Mouse (Mus musculus) layer of hippocampus, adult 8-10 months (tissue): Measurements from ENCODE around the gene Timm13. TPM values are rescaled to one million over a fixed set of nuclear protein-coding genes. Genes with fewer than 3 reads are reported as not detected.
A peak's percentile ranks its signal among the peaks of the same experiment; 100 is the strongest.

Experiments used
- DNase-seq, 2 experiments: peaks; one replicate each; pipeline ENCODE4 v3.0.0; 2022; ENCODE audit warnings: low spot score in 2 of 2
- total RNA-seq, 4 experiments: library from RNA; stranded (reverse); gene quantifications; 2 replicates each; pipeline ENCODE4 v1.2.4; 2022

Gene Timm13
- total RNA-seq, 4 experiments from 2014 or later: 112 to 139 (median 124) TPM

DNA sequence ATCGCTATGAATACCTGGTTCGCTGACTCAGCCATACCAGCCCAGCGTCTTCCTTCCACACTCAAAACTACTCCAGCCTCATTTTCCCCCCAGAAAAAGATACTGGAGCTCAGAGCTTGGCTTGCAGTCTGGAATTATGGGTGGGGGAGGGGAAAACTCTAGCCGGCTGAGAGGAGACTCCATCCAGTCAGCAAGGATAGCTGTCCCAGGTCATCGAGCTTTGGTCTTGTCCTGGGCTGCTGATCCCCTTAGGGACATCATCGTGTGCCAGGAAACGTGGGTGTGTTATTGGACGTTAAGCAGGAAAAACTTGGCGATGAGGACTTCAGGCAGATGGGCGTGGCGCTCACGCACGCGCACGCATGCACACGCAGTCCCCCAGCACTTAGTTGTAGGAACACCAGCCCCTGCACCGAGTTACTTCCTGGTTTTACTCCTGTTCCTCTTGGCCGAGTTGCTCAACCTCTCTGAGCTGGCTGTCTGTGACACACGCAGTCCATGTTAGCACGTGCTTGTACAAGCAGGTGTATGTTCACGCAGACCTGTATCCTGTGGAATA lies 32.7 kb upstream of the Timm13 start:
- DNase-seq: no peak

- no peak for DNase-seq
Measured at GRCm38 (mm10) chr10:80932700-80933420, 32.1 kb upstream of the Timm13 start.

DNA sequence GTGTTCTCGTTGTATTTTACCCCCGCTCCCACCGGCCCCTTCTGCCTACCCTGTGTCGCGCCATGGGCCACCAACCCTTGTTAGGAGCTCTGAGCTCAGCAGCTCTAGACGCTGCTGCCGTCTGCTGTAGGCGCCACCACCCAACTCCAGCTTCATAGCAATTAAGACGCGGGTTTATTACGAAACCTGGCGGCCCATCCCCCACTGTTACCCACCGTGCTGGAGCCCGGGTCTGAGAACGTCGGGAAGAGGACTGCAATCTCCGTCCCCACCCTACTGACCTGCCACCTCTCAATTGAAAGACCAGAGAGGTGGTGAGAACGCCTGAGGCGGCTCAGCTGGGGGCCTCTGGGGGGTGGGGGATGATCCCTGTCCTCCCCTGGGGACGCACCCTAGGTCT lies 31.4 kb upstream of the Timm13 start:
- DNase-seq: no peak

DNA sequence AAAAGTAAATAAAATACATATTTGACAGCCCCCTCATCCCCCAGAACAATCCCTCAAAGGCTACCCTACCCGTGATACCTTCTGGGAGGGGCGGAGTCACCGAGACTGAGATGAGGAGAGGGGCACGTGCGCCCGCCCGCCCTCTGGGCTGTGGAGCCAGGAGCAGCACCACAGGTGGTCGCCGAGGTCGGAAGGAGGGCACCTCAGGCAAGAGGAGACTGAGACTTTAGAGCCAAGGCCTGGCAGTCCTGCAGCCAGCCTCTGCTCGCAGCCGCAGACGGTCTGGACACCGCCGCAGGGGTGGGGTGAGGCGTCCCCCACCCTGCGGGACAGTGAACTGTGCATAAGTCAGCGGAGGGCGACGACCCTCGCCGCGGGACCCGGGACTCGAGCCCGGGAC lies 30.9 kb upstream of the Timm13 start:
- DNase-seq: no peak

- no peak for DNase-seq
Measured at GRCm38 (mm10) chr10:80931153-80931671, 30.4 kb upstream of the Timm13 start.

GRCm38 (mm10) chr10:80930361-80931152 lies 29.8 kb upstream of the Timm13 start:
- DNase-seq: peak in 1 of 2 experiments; percentile 56

GRCm38 (mm10) chr10:80929299-80930226 lies 28.8 kb upstream of the Timm13 start, which contains the start of gene Gadd45b:
Gene Gadd45b (plus strand): TSS chr10:80930073.
- DNase-seq: peak; percentile 98

- peak; percentile 88 to 93 for DNase-seq
Measured at GRCm38 (mm10) chr10:80928586-80929298, 28.0 kb upstream of the Timm13 start.

DNA sequence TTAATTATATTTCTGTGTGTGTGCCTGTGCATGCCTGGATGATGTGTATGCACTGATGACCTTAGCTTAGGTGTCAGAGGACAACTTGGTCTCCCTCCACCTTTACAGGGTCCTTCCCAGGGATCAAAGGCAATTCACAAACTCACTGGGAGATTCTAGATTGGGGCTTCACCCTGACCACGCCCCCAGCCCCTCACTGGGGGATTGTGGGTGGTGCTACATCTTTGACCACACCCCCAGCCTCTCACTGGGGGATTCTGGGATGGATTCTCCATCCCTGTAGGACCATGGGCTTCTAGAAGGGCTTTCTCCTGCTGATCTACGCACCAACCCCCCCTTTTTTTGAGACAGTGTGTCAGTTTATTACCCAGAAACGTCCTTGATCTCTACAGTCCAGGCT lies 24.7 kb upstream of the Timm13 start:
- no peak for DNase-seq

DNA sequence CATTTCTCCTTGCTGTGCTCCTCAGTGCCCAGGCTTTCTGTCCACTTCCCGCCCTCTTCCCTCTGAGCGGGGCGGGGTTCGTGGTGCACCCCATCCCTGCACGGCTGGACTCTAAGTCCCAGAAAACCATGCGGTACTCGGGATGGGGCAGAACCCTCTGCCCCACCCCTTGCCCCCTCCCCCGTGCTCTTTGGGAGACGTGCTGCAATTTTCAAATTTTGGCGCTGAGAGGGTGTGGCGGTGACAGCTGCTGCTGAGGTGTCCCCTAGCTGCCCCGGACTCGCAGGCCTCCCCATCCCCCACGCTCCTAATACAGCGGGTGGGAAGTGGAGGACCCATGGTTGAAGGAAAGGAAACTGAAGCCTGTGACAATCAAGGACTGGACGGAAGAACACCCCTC lies 21.2 kb upstream of the Timm13 start:
- no peak for DNase-seq

GRCm38 (mm10) chr10:80917779-80918434 lies 17.1 kb upstream of the Timm13 start, which contains the start of gene Lmnb2:
Gene Lmnb2 (minus strand): TSS chr10:80918245.
- peak; percentile 77 to 79 for DNase-seq

DNA sequence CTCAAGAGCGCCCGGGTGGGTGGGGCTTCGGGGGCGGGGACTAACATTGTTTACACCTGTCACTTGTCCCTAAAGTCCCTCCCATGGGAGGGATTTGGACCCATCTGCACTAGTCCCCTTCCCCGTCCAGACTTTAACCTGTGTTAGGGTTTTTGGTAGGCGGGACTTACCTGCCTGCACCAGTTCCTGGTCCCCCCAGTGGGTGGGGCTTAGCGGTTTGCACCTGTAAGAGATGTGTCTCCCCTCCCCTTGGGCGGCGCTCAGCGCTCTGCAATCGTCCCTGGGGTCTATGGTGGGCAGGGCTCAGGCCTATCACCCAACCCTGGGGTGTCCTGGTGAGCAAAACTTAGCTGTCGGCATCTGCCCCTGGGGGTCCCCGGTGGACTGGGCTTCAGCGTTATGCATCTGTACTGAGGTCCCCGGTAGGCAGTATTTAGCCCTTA lies 16.6 kb upstream of the Timm13 start:
- DNase-seq: no peak

- DNase-seq: no peak
Measured at GRCm38 (mm10) chr10:80915736-80916135, 15.0 kb upstream of the Timm13 start.

DNA sequence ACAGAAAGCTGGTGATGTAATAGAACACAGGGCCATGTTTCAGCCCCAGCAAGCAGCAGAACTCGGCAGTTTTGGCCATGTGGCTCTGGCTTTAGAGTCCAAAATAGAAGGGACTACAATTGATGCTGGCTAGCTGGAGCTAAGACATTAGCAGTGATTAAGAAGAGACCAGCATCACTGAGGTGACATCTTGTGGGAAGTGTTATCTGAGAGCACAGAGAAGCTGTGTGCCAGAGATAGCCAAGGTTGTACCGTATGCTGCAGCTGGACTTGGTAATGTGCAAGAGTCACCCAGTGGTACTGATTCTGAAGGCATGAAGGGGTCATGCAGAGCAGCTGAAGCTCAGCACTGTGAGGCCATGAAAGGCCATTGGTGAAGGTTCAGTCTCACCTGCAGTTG lies 14.5 kb upstream of the Timm13 start:
- DNase-seq: no peak

DNA sequence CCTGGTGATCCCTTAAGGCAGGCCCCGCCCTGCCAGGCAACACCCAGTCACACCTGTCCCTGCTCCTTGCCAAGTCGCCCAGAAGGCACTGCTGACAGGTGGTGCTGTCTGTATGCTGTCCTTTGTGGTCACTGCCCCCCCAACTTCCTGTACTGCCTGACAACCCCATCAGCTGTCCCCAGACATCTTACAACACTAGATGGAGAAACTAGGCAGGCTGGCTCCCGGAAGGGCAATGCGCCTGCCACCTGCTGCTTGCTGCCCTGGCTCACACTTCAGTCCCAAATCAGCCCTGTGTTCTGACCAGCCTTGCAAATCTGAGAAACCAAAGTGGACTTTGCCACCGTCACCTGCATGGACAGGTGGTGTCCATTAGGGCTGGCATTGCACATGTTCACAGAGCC lies 13.5 kb upstream of the Timm13 start:
- no peak for DNase-seq

DNA sequence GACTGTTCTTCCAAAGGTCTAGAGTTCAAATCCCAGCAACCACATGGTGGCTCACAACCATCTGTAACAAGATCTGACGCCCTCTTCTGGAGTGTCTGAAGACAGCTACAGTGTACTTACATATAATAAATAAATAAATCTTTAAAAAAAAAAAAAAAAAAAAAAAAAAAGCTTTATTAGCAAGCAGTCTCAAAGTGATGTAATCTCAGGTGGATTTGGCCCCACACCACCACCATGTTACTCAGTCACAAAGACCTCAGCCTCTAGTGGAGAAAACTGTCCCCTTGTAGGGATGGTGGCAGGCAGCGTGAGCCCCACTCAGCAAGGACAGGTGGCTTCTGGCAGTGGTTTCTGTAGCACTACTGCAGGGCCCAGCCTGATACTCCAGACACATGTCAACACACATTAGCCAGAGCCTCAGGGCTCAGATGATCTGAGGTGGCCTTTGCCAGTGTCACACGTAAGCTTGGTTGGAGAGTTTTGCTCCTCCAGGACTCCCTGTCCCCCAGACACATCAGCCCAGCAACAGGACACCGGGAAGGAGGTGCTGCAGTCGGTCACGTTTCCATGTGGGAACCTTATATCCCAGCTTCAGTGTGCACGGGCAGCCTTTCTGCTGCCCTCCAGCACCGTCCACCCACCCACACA lies 12.7 kb upstream of the Timm13 start:
- no peak for DNase-seq

DNA sequence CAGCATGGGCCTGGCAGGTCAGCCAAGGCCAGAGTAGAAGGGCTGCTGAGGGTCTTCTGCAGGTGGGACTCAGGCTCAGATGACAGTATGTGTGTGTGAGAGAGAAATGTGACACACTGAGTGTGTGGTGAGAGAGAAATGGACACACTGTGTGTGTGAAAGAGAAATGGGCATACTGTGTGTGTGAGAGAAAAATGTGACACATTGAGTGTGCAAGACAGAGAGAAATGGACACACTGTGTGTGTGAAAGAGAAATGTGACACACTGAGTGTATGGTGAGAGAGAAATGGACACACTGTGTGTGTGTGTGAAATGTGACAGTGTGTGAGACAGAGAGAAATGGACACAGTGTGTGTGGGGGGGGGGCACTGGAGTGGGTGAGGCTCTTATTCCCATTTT lies 11.1 kb upstream of the Timm13 start:
- DNase-seq: no peak

DNA sequence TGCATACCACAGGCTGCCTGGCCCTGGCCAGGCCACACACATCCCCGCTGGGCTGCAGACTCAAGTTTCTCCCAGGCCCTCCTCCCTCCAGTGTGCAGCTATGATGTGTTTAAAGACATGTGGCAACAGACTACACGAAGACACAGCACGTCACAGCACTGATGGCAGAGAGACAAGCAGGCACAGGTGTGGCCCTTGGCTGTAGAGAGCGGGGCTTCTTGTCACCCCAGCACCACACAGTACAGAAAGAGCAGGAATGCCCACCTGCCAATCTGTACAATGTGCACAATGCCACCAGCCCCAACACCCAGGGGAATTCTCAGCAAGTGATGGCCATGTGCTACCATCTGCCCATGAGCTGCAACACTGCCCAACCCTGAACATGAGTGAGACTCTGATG lies 10.6 kb upstream of the Timm13 start:
- DNase-seq: no peak
